Mouse (Mus musculus): ENCODE data around the gene Smoc2. TPM values are rescaled to one million over a fixed set of nuclear protein-coding genes. Genes with fewer than 3 reads are reported as not detected.

Gene Smoc2
- total RNA-seq, 2 experiments from 2014 or later = not detected

DNA sequence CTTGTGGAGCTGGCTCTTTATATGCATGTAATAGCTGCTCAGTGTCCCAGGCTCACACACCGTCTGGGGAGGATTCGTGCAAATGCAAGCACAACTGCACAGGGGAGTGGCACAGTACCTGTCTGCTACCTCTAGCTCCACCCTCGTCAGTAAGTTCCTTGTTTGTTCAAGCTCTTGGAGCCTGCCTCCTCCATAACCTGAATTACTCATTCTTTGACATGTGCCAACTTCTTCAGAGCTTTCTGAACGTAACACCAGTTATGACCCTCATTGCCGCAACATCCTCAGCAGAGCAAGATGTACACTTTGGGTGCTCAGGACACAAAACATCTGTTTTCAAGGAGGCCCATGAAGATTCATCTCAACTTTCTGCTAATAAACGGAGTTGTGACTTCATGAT is 5.9 kb upstream of the Smoc2 start:
- ATAC-seq (replicated peaks; ENCODE audit: poor library complexity) = no peak

GRCm38 (mm10) chr17:14277310-14277709 is 2.0 kb upstream of the Smoc2 start:
- ATAC-seq (replicated peaks; ENCODE audit: poor library complexity) = no peak

DNA sequence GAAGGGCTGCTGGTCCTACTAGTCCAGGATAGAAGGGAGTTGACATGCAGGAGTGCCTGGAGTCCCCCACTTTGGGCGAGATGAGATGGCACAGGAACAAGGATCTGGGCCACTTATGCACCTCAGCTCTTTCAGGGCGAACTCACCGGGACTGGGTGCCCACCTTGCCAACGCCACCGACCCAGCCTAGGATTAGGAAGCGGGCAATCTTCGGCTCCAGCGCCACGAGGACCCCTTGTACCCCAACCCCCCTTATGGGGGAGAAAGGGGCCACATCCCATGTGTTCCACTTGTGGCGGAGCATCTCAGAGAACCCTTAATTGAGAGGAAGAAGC is 627 bp downstream of the Smoc2 start:
- no peak for ATAC-seq (replicated peaks; ENCODE audit: poor library complexity)

DNA sequence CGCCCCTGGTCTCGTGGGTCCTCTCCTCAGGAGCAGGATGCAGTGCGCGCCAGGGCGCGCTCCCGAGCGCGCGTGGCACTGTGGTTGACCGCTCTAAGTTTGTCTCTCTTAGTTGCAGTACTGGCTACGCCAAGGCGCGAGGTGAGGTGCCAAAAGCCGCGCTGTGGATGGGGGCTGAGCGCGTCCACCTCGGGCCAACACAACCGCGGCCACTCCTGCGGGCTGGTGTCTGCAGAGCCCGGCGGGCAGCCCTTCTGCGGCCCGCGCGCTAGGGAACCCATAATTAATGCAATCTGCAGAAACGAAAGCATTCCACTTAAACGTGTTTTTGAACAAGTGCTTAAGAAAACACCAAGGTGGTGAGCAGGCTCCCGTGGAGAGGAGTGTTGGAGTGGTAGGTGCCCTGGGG is 1.1 kb downstream of the Smoc2 start:
- no peak for ATAC-seq (replicated peaks; ENCODE audit: poor library complexity)

- ATAC-seq (replicated peaks; ENCODE audit: poor library complexity) = peak; percentile 86
Observed at GRCm38 (mm10) chr17:14288015-14288616, 8.8 kb downstream of the Smoc2 start.

- ATAC-seq (replicated peaks; ENCODE audit: poor library complexity) = no peak
Observed at GRCm38 (mm10) chr17:14293617-14294016, 14.3 kb downstream of the Smoc2 start.

GRCm38 (mm10) chr17:14295146-14295545 is 15.8 kb downstream of the Smoc2 start:
- ATAC-seq (replicated peaks; ENCODE audit: poor library complexity) = no peak

DNA sequence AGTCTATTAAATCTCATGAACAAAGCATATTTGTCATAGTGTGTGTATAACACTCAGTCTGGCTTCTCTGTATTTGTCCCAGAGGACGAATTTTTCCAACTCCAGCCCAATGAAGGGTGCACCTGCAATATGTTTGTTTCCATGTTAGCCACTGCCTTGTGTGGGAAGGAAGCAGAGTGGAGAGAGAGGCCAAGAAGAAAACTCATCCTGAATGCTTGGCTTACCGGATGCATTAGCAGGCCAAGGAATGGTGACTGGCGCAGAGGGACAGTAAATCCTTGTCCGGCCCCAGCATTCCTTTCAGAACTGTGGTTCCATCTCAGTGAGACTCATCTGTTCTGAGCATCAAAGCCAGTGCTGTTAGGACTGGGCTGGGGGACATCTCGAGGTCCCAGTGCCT is 21.1 kb downstream of the Smoc2 start:
- no peak for ATAC-seq (replicated peaks; ENCODE audit: poor library complexity)

DNA sequence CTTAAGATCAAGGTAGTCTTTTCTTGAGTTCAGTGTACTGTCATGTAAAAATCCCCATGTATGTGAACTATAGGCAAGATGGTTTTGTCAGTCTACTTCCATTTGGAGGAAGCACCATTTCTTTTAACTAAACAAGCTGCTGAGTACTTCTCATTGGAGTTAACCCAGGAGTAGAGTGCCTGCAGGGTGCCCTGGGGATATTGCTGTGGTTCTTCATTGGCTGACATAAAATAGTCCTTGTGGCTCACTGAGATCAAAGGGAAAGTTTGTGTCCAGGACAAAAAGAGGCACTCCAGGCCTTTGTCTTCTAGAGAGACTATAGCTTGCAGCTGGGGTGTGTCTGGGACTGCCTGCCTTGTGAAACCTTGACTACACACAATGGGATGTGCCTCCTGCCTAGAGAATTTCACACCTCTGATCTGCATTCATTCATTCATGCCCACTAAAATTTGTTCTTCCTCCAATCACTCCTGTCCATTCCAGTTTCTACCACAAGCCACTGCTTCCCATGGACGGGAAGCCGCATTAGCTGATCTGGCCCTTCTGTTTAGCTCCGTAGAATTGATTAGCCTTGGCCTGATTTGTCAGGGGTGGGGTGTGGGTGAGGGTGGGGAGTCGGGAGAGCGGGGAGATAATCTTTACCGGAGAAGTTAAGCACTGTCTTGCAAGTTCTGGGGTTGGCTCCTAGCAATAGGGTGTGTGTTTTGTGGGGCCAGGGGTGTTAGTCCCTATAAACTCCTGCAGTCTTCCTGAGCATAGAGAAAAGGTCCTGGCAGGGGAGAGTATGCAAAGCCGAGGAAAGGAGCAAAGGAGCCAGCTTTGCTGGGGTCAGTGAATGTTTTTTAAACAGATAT is 22.4 kb downstream of the Smoc2 start:
- ATAC-seq (replicated peaks; ENCODE audit: poor library complexity) = no peak

GRCm38 (mm10) chr17:14302356-14302755 is 23.1 kb downstream of the Smoc2 start:
- ATAC-seq (replicated peaks; ENCODE audit: poor library complexity) = no peak

GRCm38 (mm10) chr17:14303722-14304121 is 24.4 kb downstream of the Smoc2 start:
- no peak for ATAC-seq (replicated peaks; ENCODE audit: poor library complexity)

- no peak for ATAC-seq (replicated peaks; ENCODE audit: poor library complexity)
Observed at GRCm38 (mm10) chr17:14309884-14310283, 30.6 kb downstream of the Smoc2 start.

DNA sequence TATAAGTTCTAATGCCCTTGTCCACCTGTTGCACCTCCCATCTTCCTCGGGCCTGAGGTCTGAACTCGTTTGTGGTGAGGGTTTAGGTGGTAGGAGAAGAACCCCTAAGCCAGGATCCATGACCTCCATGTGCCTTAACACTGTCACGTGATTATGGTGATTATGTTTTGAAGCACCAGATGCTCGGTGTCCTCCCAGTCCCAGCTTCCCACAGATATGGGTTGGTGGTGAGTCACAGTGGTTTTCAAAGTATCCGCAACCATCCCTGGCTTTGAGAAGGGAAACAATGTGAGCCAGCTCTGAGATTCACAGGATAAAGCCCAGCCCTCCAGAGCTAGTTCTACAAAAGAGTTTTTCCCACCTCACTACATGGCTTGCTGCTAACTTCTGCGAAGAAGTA is 33.1 kb downstream of the Smoc2 start:
- ATAC-seq (replicated peaks; ENCODE audit: poor library complexity) = no peak

GRCm38 (mm10) chr17:14314308-14314707 is 35.0 kb downstream of the Smoc2 start:
- ATAC-seq (replicated peaks; ENCODE audit: poor library complexity) = no peak

GRCm38 (mm10) chr17:14316536-14316935 is 37.2 kb downstream of the Smoc2 start:
- ATAC-seq (replicated peaks; ENCODE audit: poor library complexity) = no peak

DNA sequence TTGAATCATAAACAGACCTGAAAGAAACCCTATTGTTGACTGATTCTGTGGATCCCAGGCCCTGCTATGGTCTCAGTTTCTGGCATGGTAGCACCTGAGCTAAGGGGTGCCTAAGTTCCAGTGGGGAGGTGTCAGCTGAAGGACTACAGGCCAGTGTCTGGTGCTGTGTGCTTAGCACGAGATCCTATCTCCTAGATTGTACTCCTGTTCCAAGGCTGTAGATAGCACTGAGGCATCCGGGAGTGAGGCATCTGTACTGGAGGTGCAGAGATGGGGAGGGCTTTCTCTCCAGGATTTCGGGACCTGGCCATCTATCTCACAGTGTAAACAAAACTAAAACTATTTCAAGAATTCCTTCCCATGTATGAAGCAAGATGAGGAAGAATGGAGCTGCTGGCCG is 38.1 kb downstream of the Smoc2 start:
- ATAC-seq (replicated peaks; ENCODE audit: poor library complexity) = no peak

GRCm38 (mm10) chr17:14326156-14326555 is 46.9 kb downstream of the Smoc2 start:
- no peak for ATAC-seq (replicated peaks; ENCODE audit: poor library complexity)

- no peak for ATAC-seq (replicated peaks; ENCODE audit: poor library complexity)
Observed at GRCm38 (mm10) chr17:14328037-14328436, 48.7 kb downstream of the Smoc2 start.

DNA sequence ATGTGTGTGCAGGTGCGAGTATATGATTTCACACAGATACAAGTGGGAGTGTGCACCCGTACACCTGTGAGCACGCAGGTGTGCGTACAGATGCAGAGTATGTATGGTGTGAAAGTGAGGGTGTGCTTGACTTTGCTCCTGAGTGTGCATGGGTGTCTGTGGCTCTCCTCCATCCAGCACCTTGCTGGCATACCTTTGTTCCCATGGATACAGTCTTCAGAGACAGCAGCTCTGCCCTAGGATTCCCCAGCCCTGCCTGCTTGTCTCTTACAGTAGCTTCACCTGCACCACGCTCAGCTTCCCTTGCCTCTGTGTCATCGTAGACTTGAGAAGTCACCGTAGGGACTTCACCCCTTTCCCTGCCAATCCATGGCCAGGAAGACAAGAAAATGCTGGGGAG is 51.2 kb downstream of the Smoc2 start:
- ATAC-seq (replicated peaks; ENCODE audit: poor library complexity) = no peak

- ATAC-seq (replicated peaks; ENCODE audit: poor library complexity) = no peak
Observed at GRCm38 (mm10) chr17:14339932-14340557, 60.7 kb downstream of the Smoc2 start.

DNA sequence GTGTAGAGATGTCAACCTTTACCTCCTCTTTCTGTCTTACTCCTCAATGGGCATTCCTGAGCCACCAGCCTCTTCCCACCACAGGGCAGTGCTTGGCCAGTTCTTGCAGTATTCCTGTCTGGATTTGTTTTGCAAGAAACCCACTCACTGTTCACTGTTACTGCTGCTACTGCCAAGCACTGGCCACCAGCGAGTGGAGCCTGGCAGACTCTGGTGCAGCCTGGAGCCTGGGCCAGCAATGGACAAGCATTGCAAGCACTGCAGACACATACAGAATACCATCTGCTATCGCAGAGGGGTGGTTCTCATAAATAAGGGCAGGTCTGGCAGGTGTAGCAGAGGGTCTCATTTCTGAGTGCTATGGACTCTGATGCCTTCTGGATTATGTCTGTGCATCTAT is 61.4 kb downstream of the Smoc2 start:
- ATAC-seq (replicated peaks; ENCODE audit: poor library complexity) = no peak

GRCm38 (mm10) chr17:14342511-14342910 is 63.2 kb downstream of the Smoc2 start:
- no peak for ATAC-seq (replicated peaks; ENCODE audit: poor library complexity)
